Mouse (Mus musculus): ENCODE results near the gene Cdc16. TPM values are rescaled to one million over a fixed set of nuclear protein-coding genes. Genes with fewer than 3 reads are reported as not detected.

Cdc16 gene
- polyA plus RNA-seq, 1 experiment = 36.2 TPM

DNA sequence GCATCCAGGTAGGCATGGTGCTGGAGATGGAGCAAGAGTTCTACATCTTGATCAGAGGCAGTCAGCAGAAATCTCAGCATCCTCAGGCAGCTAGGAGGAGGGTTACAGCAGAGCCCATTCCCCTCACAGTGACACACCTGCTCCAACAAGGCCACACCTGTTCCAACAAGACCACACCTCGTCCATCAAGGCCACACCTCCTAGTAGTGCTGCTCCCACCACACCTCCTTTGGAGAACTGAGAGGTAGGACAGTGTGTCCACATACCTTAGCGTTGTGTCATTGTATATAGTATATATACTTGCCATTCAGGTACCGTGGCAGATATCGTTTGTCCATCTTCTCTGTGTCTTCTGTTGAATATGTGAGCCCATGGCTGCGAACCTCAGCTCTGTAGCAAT is 40.2 kb downstream of the Cdc16 start:
- TF ChIP-seq POLR2A (IDR thresholded peaks at IDR 0.05; ENCODE audit: borderline replicate concordance, low read depth, low read length) (no peak), CTCF (IDR thresholded peaks at IDR 0.05; ENCODE audit: low read depth, low read length) (no peak)
- Histone ChIP-seq H3K4me1 (ENCODE audit: control insufficient read depth, insufficient read depth, low read length) (no peaks in the 10 kb centered on the region), H3K4me3 (ENCODE audit: insufficient read depth, low read length) (no peak overlapping the region)

GRCm38 (mm10) chr8:13799566-13799965 is 42.1 kb downstream of the Cdc16 start:
- TF ChIP-seq CTCF (IDR thresholded peaks at IDR 0.05; ENCODE audit: low read depth, low read length) = no peak
- no peak overlapping the region for H3K27ac ChIP-seq (ENCODE audit: insufficient read depth, low read depth, low read length)
- no peak overlapping the region for H3K4me3 ChIP-seq (ENCODE audit: insufficient read depth, low read length)
- no peaks in the 10 kb centered on the region for H3K4me1 ChIP-seq (ENCODE audit: control insufficient read depth, insufficient read depth, low read length)

More for the DNA sequence above, 40.2 kb downstream of the Cdc16 start:
- no peak overlapping the region for H3K27ac ChIP-seq (ENCODE audit: insufficient read depth, low read depth, low read length)

DNA sequence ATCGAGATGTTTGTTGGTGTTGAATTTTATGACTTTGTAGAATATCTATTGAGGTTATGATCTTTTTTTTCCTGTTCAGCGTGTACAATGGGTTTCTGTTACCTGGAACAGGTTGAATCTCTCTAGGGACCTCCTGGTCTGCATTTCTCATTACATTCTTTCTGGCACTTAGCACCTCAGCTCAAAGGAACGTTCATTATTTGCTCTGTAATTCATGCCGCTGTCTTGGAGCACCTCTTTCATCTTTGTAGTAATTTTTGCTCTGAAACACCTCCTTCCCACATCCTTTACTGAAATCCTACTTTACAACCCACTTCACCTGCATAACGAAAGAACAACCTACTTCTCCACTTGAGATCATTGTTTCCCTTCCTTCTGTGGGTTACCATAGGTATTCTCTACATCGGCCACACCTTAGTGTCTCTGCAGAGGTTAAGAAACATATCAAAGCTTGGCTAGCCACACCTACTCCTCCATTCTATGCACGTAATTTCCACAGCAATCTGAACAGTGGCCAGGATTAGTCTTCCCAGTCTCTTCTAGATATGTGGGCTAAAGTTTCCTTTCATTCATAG is 71.2 kb downstream of the Cdc16 start:
- Histone ChIP-seq H3K4me1 (ENCODE audit: control insufficient read depth, insufficient read depth, low read length) (no peaks in the 10 kb centered on the region), H3K4me3 (ENCODE audit: insufficient read depth, low read length) (no peak overlapping the region), H3K27ac (ENCODE audit: insufficient read depth, low read depth, low read length) (no peak overlapping the region)
- TF ChIP-seq CTCF (IDR thresholded peaks at IDR 0.05; ENCODE audit: low read depth, low read length) = no peak
- no peak for TF ChIP-seq POLR2A (IDR thresholded peaks at IDR 0.05; ENCODE audit: borderline replicate concordance, low read depth, low read length)

Other genes with a start within 250 kb of the Cdc16 start
- not detected in 2 replicates for gene 1700029H14Rik, start 195.2 kb upstream of the Cdc16 start, polyA plus RNA-seq (2012; ENCODE audit: insufficient read depth, insufficient read length, missing spikeins)
- gene Rasa3, start 80.1 kb upstream of the Cdc16 start, polyA plus RNA-seq (2012; ENCODE audit: insufficient read depth, insufficient read length, missing spikeins) = 69.3 and 83.2 TPM in 2 replicates
- gene Cfap97d2, start 51.8 kb upstream of the Cdc16 start, polyA plus RNA-seq (2012; ENCODE audit: insufficient read depth, insufficient read length, missing spikeins) = 0.84 TPM in 1 of 2 replicates, not detected in the other
- 24.0 and 28.8 TPM in 2 replicates for gene Upf3a, start 27.9 kb downstream of the Cdc16 start, polyA plus RNA-seq (2012; ENCODE audit: insufficient read depth, insufficient read length, missing spikeins)
- gene AF366264, start 80.7 kb downstream of the Cdc16 start, polyA plus RNA-seq (2012; ENCODE audit: insufficient read depth, insufficient read length, missing spikeins) = not detected in 2 replicates
- gene Champ1, start 112.0 kb downstream of the Cdc16 start, polyA plus RNA-seq (2012; ENCODE audit: insufficient read depth, insufficient read length, missing spikeins) = 11.2 and 14.4 TPM in 2 replicates
- 11.8 and 13.3 TPM in 2 replicates for gene Coprs, start 132.6 kb downstream of the Cdc16 start, polyA plus RNA-seq (2012; ENCODE audit: insufficient read depth, insufficient read length, missing spikeins)